ENCODE assay signal across 8 mouse cellular contexts in genomic region chr10:44529218-44530066, GRCm38 (mm10). TPM values are rescaled to one million over a fixed set of nuclear protein-coding genes. Genes with fewer than 3 reads are reported as not detected.
DNase-seq lines count a peak whose midpoint lies in the region; ATAC-seq and TF ChIP-seq lines count a peak whose summit lies in the region.

No protein-coding gene starts in this region.

- TF ChIP-seq RAD21 in MEL (IDR thresholded peaks at IDR 0.05; ENCODE audit: low read depth, low read length): no peak

- H3K36me3 ChIP-seq in MEL (ENCODE audit: control insufficient read depth in 1 of 2, insufficient read depth in 2 of 2, low read length in 2 of 2): peaks cover 0 to 9% of the 10 kb centered on the region in 2 experiments; a peak in 2 of 4 replicates
- H3K36me3 ChIP-seq in forebrain, embryonic 16.5 days (ENCODE audit: control insufficient read depth, insufficient read depth): no peaks in the 10 kb centered on the region
- no peaks in the 10 kb centered on the region for H3K36me3 ChIP-seq in lung, embryonic 15.5 days
- no peaks in the 10 kb centered on the region for H3K36me3 ChIP-seq in thymus, adult 2 months (ENCODE audit: control insufficient read depth, insufficient read depth, low read length)

- under 1% methylated on average over 42 of the region's 42 CpGs for WGBS in forebrain, embryonic 16.5 days
- WGBS in lung, embryonic 15.5 days: under 1% methylated on average over 42 of the region's 42 CpGs
- under 1% methylated on average over 42 of the region's 42 CpGs for WGBS in olfactory bulb, adult 2 months
- WGBS in thymus, adult 2 months: under 1% methylated on average over 42 of the region's 42 CpGs

- no peaks in the 10 kb centered on the region for H3K79me2 ChIP-seq in MEL (ENCODE audit: control insufficient read depth, insufficient read depth, low read length, poor library complexity)

- H3K27ac ChIP-seq in MEL (ENCODE audit: control insufficient read depth, low read depth, low read length): peak overlapping the region; percentile 58
- no peak overlapping the region for H3K27ac ChIP-seq in forebrain, embryonic 16.5 days (ENCODE audit: low read length)
- H3K27ac ChIP-seq in layer of hippocampus, adult 2 months: no peak overlapping the region; the same call in 1 of the 2 replicates
- H3K27ac ChIP-seq in lung, embryonic 15.5 days: no peak overlapping the region
- no peak overlapping the region for H3K27ac ChIP-seq in olfactory bulb, adult 2 months (ENCODE audit: insufficient read depth, low read depth, low read length)
- H3K27ac ChIP-seq in thymus, adult 2 months (ENCODE audit: control insufficient read depth, insufficient read depth, low read length): peak overlapping the region; percentile 36; the same call in 1 of the 2 replicates

- peak overlapping the region; percentile 87 for H3K9ac ChIP-seq in MEL (ENCODE audit: control insufficient read depth, low read depth, low read length, poor library complexity, severe bottlenecking)
- H3K9ac ChIP-seq in forebrain, embryonic 16.5 days (replicated peaks; ENCODE audit: low read depth, low read length): 0 out of 2 replicates have a peak overlapping the region, but pooled peaks have one; percentile 11
- peak overlapping the region; percentile 26; the same call in 1 of the 2 replicates for H3K9ac ChIP-seq in lung, embryonic 15.5 days

- H3K4me2 ChIP-seq in forebrain, embryonic 16.5 days (ENCODE audit: low read length): peak overlapping the region; percentile 60
- peak overlapping the region; percentile 80 for H3K4me2 ChIP-seq in lung, embryonic 15.5 days

- ATAC-seq in forebrain, embryonic 16.5 days: peak; percentile 100
- peak; percentile 99 for ATAC-seq in lung, embryonic 15.5 days (ENCODE audit: borderline replicate concordance, extremely low read depth, low FRiP score, low TSS enrichment)

- peak; percentile 93 for DNase-seq in MEL (ENCODE audit: low read depth, low spot score)
- peak; percentile 38 to 39 for DNase-seq in cerebellum, adult 18-20 months
- peak; percentile 79 to 83 for DNase-seq in heart, postnatal 36 days
- peak; percentile 16 to 34 for DNase-seq in layer of hippocampus, adult 2 months (ENCODE audit: low spot score in 2 of 2)
- DNase-seq in thymus, adult 2 months: peak; percentile 89

- no peak for TF ChIP-seq CTCF in MEL (IDR thresholded peaks at IDR 0.05 in 2 of 3, conservative IDR thresholded peaks at IDR 0.05 in 1 of 3; ENCODE audit: control insufficient read depth in 1 of 3, insufficient read depth in 1 of 3, low read depth in 2 of 3, low read length in 3 of 3, poor library complexity in 1 of 3, severe bottlenecking in 1 of 3)
- TF ChIP-seq CTCF in layer of hippocampus, adult 2 months (conservative IDR thresholded peaks at IDR 0.05): no peak
- no peak for TF ChIP-seq CTCF in olfactory bulb, adult 2 months (IDR thresholded peaks at IDR 0.05; ENCODE audit: insufficient read depth, low read depth, low read length)
- peak; percentile 34; the same call in 1 of the 2 replicates for TF ChIP-seq CTCF in thymus, adult 2 months (IDR thresholded peaks at IDR 0.05; ENCODE audit: borderline replicate concordance, control insufficient read depth, extremely low read depth, insufficient read depth, low read length, poor library complexity)

- peak overlapping the region; percentile 85 to 97 for H3K4me3 ChIP-seq in MEL (ENCODE audit: control insufficient read depth in 1 of 2, insufficient read depth in 1 of 2, low read depth in 2 of 2, low read length in 2 of 2)
- H3K4me3 ChIP-seq in forebrain, embryonic 16.5 days (replicated peaks; ENCODE audit: low read length): peak overlapping the region; percentile 49
- peak overlapping the region; percentile 56 for H3K4me3 ChIP-seq in layer of hippocampus, adult 2 months
- peak overlapping the region; percentile 58 for H3K4me3 ChIP-seq in lung, embryonic 15.5 days
- H3K4me3 ChIP-seq in olfactory bulb, adult 2 months (ENCODE audit: insufficient read depth, low read depth, low read length): peak overlapping the region; percentile 49
- peak overlapping the region; percentile 81 for H3K4me3 ChIP-seq in thymus, adult 2 months (ENCODE audit: control insufficient read depth, insufficient read depth, low read length)

- H3K9me3 ChIP-seq in MEL (replicated peaks; ENCODE audit: insufficient read depth, low read length): no peaks in the 10 kb centered on the region
- no peaks in the 10 kb centered on the region for H3K9me3 ChIP-seq in forebrain, embryonic 16.5 days (ENCODE audit: control insufficient read depth, low read length)
- no peaks in the 10 kb centered on the region for H3K9me3 ChIP-seq in lung, embryonic 15.5 days

- H3K4me1 ChIP-seq in MEL (ENCODE audit: control insufficient read depth in 1 of 2, insufficient read depth in 2 of 2, low read length in 2 of 2): peaks cover 0 to 7% of the 10 kb centered on the region in 2 experiments; a peak in 2 of 4 replicates
- H3K4me1 ChIP-seq in forebrain, embryonic 16.5 days (replicated peaks; ENCODE audit: control insufficient read depth, insufficient read depth, low read length): peaks cover 19% of the 10 kb centered on the region
- H3K4me1 ChIP-seq in lung, embryonic 15.5 days: peaks cover 28% of the 10 kb centered on the region
- H3K4me1 ChIP-seq in olfactory bulb, adult 2 months (ENCODE audit: control insufficient read depth, insufficient read depth, low read length): peaks cover 15% of the 10 kb centered on the region
- H3K4me1 ChIP-seq in thymus, adult 2 months (replicated peaks; ENCODE audit: control insufficient read depth, insufficient read depth, low read length): peaks cover 13% of the 10 kb centered on the region

- intact Hi-C loops in heart, postnatal 36 days (cut with DNase I): loop anchor here (2.0 to 5.0 kb wide), 4 partner anchors 71 to 943 kb away; no protein-coding TSS in a partner anchor

- no peaks in the 10 kb centered on the region; a peak in 1 of 4 replicates for H3K27me3 ChIP-seq in MEL (ENCODE audit: control insufficient read depth in 1 of 2, insufficient read depth in 2 of 2, low read length in 2 of 2)
- peaks cover 44% of the 10 kb centered on the region for H3K27me3 ChIP-seq in forebrain, embryonic 16.5 days (replicated peaks; ENCODE audit: control insufficient read depth, insufficient read depth, low read length)
- peaks cover 38% of the 10 kb centered on the region for H3K27me3 ChIP-seq in lung, embryonic 15.5 days
- H3K27me3 ChIP-seq in thymus, adult 2 months (ENCODE audit: control insufficient read depth, insufficient read depth, low read length): peaks cover 17% of the 10 kb centered on the region

- no peak for TF ChIP-seq EP300 in MEL (IDR thresholded peaks at IDR 0.05; ENCODE audit: low read depth in 1 of 2, low read length in 2 of 2)

- TF ChIP-seq POLR2A in MEL (IDR thresholded peaks at IDR 0.05; ENCODE audit: control insufficient read depth in 1 of 2, insufficient read depth in 1 of 2, low read depth in 1 of 2, low read length in 2 of 2, poor library complexity in 1 of 2): peak; percentile 64 to 68
- TF ChIP-seq POLR2A in olfactory bulb, adult 2 months (IDR thresholded peaks at IDR 0.05; ENCODE audit: insufficient read depth, low read depth, low read length): no peak
- 0 out of 2 replicates have a peak, but pooled peaks have one; percentile 57 for TF ChIP-seq POLR2A in thymus, adult 2 months (IDR thresholded peaks at IDR 0.05; ENCODE audit: control insufficient read depth, extremely low read depth, insufficient read depth, low read length, poor library complexity)

TF ChIP-seq in MEL, 35 proteins besides CTCF, POLR2A, EP300 and RAD21 (continues in another document):
- TF ChIP-seq JUND (IDR thresholded peaks at IDR 0.05; ENCODE audit: low read depth, low read length) (no peak), USF1 (IDR thresholded peaks at IDR 0.05; ENCODE audit: low read depth, low read length) (peak; percentile 98), KAT2A (conservative IDR thresholded peaks at IDR 0.05; ENCODE audit: low read depth, low read length) (no peak), NELFE (IDR thresholded peaks at IDR 0.05; ENCODE audit: low read depth, low read length) (peak; percentile 50), MXI1 (IDR thresholded peaks at IDR 0.05; ENCODE audit: low read depth, low read length) (peak; percentile 88), ETS1 (IDR thresholded peaks at IDR 0.05; ENCODE audit: low read depth, low read length) (peak; percentile 43; the same call in 1 of the 2 replicates), MAX (IDR thresholded peaks at IDR 0.05; ENCODE audit: low read length) (peak; percentile 89), SMC3 (IDR thresholded peaks at IDR 0.05; ENCODE audit: low read depth, low read length) (no peak), HCFC1 (IDR thresholded peaks at IDR 0.05; ENCODE audit: low read depth, low read length) (peak; percentile 43), MAZ (IDR thresholded peaks at IDR 0.05; ENCODE audit: low read depth, low read length) (no peak), ELF1 (IDR thresholded peaks at IDR 0.05; ENCODE audit: low read depth, low read length) (no peak), RCOR1 (IDR thresholded peaks at IDR 0.05; ENCODE audit: low read depth, low read length) (no peak; the same call in 1 of the 2 replicates), MEF2A (IDR thresholded peaks at IDR 0.05; ENCODE audit: extremely low read depth, insufficient replicate concordance, low read depth, low read length, poor library complexity, severe bottlenecking) (no peak), MYC (IDR thresholded peaks at IDR 0.05; ENCODE audit: low read depth, low read length) (peak; percentile 41; the same call in 1 of the 2 replicates), NRF1 (IDR thresholded peaks at IDR 0.05; ENCODE audit: insufficient read depth, low read depth, low read length, poor library complexity, severe bottlenecking) (peak; percentile 59), USF2 (IDR thresholded peaks at IDR 0.05; ENCODE audit: borderline replicate concordance in 1 of 2, insufficient read depth in 1 of 2, low read depth in 1 of 2, low read length in 2 of 2) (peak in 1 of 2 experiments; percentile 88; a peak in 2 of 4 replicates), TCF12 (IDR thresholded peaks at IDR 0.05; ENCODE audit: low read depth, low read length) (0 out of 2 replicates have a peak, but pooled peaks have one; percentile 12), ZNF384 (IDR thresholded peaks at IDR 0.05; ENCODE audit: low read depth, low read length) (no peak), SIN3A (IDR thresholded peaks at IDR 0.05; ENCODE audit: low read length) (peak; percentile 81)

RNA-seq across cellular contexts. Expression of gene Prdm1, which starts 1.1 kb away (rescaled TPM):
- total RNA-seq in MEL (2012; rRNA removed): not detected in 2 replicates
- under 1 TPM in 1 of 2 experiments, not detected in 1; 0.14 TPM for polyA plus RNA-seq in MEL (2012; ENCODE audit: insufficient read depth in 1 of 2, insufficient read length in 2 of 2, low read depth in 1 of 2, low replicate concordance in 2 of 2, missing spikeins in 1 of 2)
- 0.75 and 0.96 TPM in 2 replicates for polyA plus RNA-seq in forebrain, embryonic 16.5 days (2015; fragmentation: Nextera tagmentation; extraction: Ambion mirVana)
- total RNA-seq in heart, postnatal 36 days (2021): 1 to 10 TPM; 1.6 to 2.4 TPM
- total RNA-seq in layer of hippocampus, adult 2 months (2021): under 1 TPM; 0.34 to 0.72 TPM
- polyA plus RNA-seq in lung, embryonic 15.5 days (2015; fragmentation: Nextera tagmentation; extraction: Ambion mirVana): 1.6 and 1.7 TPM in 2 replicates
- not detected in 2 replicates for polyA plus RNA-seq in olfactory bulb, adult 2 months (2012; ENCODE audit: insufficient read depth, insufficient read length, low replicate concordance, missing spikeins)
- polyA plus RNA-seq in thymus, adult 2 months (2012; rRNA removed): 1.6 and 1.7 TPM in 2 replicates

Comparison
In these comparisons a context has a peak if more than half of its experiments do, and no peak if none do; other contexts are left out.
1. DNase-seq: peak in every context shown above with its lines; median percentile 93 in MEL; 89 in thymus, adult 2 months; 81 in heart, postnatal 36 days; 38 in cerebellum, adult 18-20 months; 25 in layer of hippocampus, adult 2 months.
2. H3K27ac ChIP-seq: peak in MEL (single experiment) and thymus, adult 2 months (single experiment); none in forebrain, embryonic 16.5 days (single experiment), layer of hippocampus, adult 2 months (single experiment), lung, embryonic 15.5 days (single experiment) and olfactory bulb, adult 2 months (single experiment).
3. H3K9ac ChIP-seq: peak in every context shown above with its lines; median percentile 87 in MEL; 26 in lung, embryonic 15.5 days; 11 in forebrain, embryonic 16.5 days.
4. Peak in every context shown above with its lines, with median percentiles within 50 percentile points of each other: H3K4me3 ChIP-seq.